Mouse (Mus musculus) hindbrain, embryonic 16.5 days (tissue): ENCODE results near the gene Mpdu1. TPM values are rescaled to one million over a fixed set of nuclear protein-coding genes. Genes with fewer than 3 reads are reported as not detected.
"Not testable (repeated sequence)": the region's sequence is repeated elsewhere in the genome, so short reads cannot be mapped to it uniquely, and the experiment has no call there.

ENCODE experiments used
- ATAC-seq: fragments of 200-750 bp; cut with Nextera tagmentation; 2 replicates; pipeline ENCODE4 v1.8.0; 2017; ENCODE audit warnings: moderate TSS enrichment, moderate library complexity
- H3K27ac ChIP-seq: fragments of 300-500 bp; sonication (generic); 2 replicates; pipeline ENCODE4 v1.5.1; 2014; ENCODE audit warnings: low read depth, mild to moderate bottlenecking, control low read depth, low read length, moderate library complexity
- H3K27me3 ChIP-seq: fragments of 300-500 bp; sonication (generic); replicated peaks from 2 replicates; pipeline ENCODE4 v1.6.1; 2014; ENCODE audit warnings: low read length; ENCODE audit not compliant: control insufficient read depth, insufficient read depth
- H3K36me3 ChIP-seq: fragments of 300-500 bp; sonication (generic); 2 replicates; pipeline ENCODE4 v1.6.1; 2014; ENCODE audit warnings: mild to moderate bottlenecking, low read length, moderate library complexity, mixed read lengths; ENCODE audit not compliant: control insufficient read depth, insufficient read depth
- H3K4me1 ChIP-seq: fragments of 300-500 bp; sonication (generic); 2 replicates; pipeline ENCODE4 v1.6.1; 2014; ENCODE audit warnings: low read depth, low read length; ENCODE audit not compliant: control insufficient read depth, insufficient read depth
- H3K4me2 ChIP-seq: fragments of 300-500 bp; sonication (generic); 2 replicates; pipeline ENCODE4 v1.6.1; 2014; ENCODE audit warnings: mild to moderate bottlenecking, low read length, control low read depth, moderate library complexity
- H3K4me3 ChIP-seq: fragments of 300-500 bp; sonication (generic); 2 replicates; pipeline ENCODE4 v1.5.1; 2014; ENCODE audit warnings: mild to moderate bottlenecking, low read length, control low read depth, moderate library complexity
- H3K9ac ChIP-seq: fragments of 300-500 bp; sonication (generic); 2 replicates; pipeline ENCODE4 v1.6.1; 2014; ENCODE audit warnings: low read depth, mild to moderate bottlenecking, control low read depth, low read length, moderate library complexity
- H3K9me3 ChIP-seq: fragments of 300-500 bp; sonication (generic); 2 replicates; pipeline ENCODE4 v1.6.1; 2014; ENCODE audit warnings: mild to moderate bottlenecking, low read length, moderate library complexity; ENCODE audit not compliant: control insufficient read depth
- WGBS: fragments of 180-500 bp; shearing (Covaris S2); extraction: QIAGEN DNeasy Blood & Tissue Kit; methylation state at CpG from one replicate; pipeline ENCODE4 v1.1.7; 2014; 5-methylcytosine and 5-hydroxymethylcytosine counted together
- polyA plus RNA-seq: library from polyadenylated mRNA; unstranded; fragments of >200 nt; fragmentation: Nextera tagmentation; extraction: Ambion mirVana; gene quantifications from 2 replicates; pipeline ENCODE4 v1.2.1, GENCODE M21; 2015

Gene Mpdu1
- polyA plus RNA-seq, 1 experiment from 2014 or later, result 112 TPM

DNA sequence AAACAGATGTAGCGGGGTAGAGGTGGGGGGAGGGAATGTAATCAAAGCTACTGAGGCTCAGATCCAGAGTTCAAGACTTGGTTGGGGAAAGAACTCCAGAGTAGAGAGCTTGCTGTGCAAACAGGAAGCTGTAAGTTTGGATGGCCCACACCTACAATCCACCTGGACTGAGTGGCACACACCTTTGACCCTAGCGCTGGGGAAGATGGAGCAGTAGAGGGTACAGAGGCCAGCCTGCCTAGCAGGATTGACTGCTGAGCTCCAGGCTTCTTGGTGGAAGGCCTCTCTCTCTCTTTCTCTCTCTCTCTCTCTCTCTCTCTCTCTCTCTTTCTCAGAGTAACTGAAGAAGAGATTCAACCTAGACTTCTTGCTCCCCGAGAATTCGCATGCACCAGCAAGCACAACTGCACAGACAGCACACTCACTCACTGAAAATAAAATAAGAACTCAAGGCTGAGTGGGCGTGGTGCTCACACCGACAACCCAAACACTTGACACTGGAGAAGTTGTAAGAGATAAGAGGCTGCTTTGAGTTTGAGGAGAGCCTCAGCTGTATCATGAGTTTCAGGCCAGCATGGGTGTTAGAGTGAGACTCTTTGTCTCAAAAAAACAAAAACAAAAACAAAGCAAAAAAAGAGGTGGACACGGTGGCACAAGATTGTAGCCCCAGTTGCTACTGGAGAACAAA is 41.9 kb downstream of the Mpdu1 start:
- H3K27ac ChIP-seq, result no peak overlapping the region
- no peaks in the 10 kb centered on the region for H3K27me3 ChIP-seq
- H3K36me3 ChIP-seq, result no peaks in the 10 kb centered on the region
- H3K4me1 ChIP-seq, result peaks cover 9% of the 10 kb centered on the region
- H3K9me3 ChIP-seq, result no peaks in the 10 kb centered on the region
- no peak overlapping the region for H3K9ac ChIP-seq
- WGBS, result 88% methylated on average over 7 of the region's 7 CpGs
- no peak for ATAC-seq
- H3K4me3 ChIP-seq, result no peak overlapping the region
- H3K4me2 ChIP-seq, result no peak overlapping the region

DNA sequence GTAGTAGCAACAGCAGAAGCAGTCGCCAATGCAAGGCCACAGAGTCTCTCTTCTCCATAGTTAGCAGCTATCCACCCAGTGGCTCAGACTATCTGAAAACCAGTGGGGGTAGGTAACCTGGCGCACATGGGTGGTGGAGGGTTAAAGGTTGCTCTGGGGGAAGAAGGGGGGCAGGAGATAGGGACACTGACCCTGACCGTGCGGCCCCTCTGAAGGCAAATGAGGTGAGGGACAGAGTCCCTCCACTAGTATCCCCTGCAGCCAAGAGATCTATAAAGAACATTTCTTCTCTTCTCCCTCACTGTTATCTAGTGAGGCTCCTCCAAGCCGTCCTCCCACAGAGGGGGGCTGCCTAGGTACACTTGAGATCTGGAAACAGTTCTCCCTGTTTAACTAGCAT is 44.6 kb downstream of the Mpdu1 start, which contains the start of gene Shbg:
Shbg (minus strand) TSS at position 101 of the 400 bp plus-strand sequence.
- no peak for ATAC-seq
- 83% methylated on average over 5 of the region's 5 CpGs for WGBS
- Histone ChIP-seq H3K4me1 (peaks cover 7% of the 10 kb centered on the region), H3K4me3 (no peak within 1 kb of the TSS), H3K9me3 (no peaks in the 10 kb centered on the region), H3K27ac (no peak within 1 kb of the TSS), H3K27me3 (no peaks in the 10 kb centered on the region), H3K9ac (no peak within 1 kb of the TSS), H3K4me2 (no peak within 1 kb of the TSS), H3K36me3 (no peaks in the 10 kb centered on the region)

GRCm38 (mm10) chr11:69616781-69617180 is 45.7 kb downstream of the Mpdu1 start:
- no peak for ATAC-seq
- no peaks in the 10 kb centered on the region for H3K36me3 ChIP-seq
- no peak overlapping the region for H3K27ac ChIP-seq
- no peak overlapping the region for H3K4me2 ChIP-seq
- H3K4me3 ChIP-seq, result no peak overlapping the region
- 38% methylated on average over 10 of the region's 10 CpGs for WGBS
- peaks cover 3% of the 10 kb centered on the region; the same call in 1 of the 2 replicates for H3K4me1 ChIP-seq
- no peaks in the 10 kb centered on the region for H3K9me3 ChIP-seq
- H3K27me3 ChIP-seq, result no peaks in the 10 kb centered on the region
- H3K9ac ChIP-seq, result no peak overlapping the region

DNA sequence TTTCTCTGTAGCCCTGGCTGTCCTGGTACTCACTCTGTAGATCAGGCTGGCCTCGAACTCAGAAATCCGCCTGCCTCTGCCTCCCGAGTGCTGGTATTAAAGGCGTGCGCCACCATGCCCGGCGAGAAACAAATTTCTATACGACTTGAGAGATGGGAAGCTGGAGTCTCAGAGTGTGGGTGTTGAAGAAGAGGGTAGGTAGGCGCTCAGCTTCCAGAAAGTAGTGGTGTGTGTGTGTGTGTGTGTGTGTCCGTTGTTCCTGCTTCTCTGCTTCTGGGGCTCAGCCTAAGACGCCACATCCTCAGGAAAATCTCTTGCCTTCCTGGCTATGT is 48.2 kb downstream of the Mpdu1 start:
- not testable (repeated sequence) for H3K27ac ChIP-seq, H3K27me3 ChIP-seq, H3K9me3 ChIP-seq, H3K4me1 ChIP-seq, H3K36me3 ChIP-seq, H3K4me3 ChIP-seq, ATAC-seq, H3K9ac ChIP-seq, H3K4me2 ChIP-seq
- WGBS, result 55% methylated on average over 11 of the region's 11 CpGs

DNA sequence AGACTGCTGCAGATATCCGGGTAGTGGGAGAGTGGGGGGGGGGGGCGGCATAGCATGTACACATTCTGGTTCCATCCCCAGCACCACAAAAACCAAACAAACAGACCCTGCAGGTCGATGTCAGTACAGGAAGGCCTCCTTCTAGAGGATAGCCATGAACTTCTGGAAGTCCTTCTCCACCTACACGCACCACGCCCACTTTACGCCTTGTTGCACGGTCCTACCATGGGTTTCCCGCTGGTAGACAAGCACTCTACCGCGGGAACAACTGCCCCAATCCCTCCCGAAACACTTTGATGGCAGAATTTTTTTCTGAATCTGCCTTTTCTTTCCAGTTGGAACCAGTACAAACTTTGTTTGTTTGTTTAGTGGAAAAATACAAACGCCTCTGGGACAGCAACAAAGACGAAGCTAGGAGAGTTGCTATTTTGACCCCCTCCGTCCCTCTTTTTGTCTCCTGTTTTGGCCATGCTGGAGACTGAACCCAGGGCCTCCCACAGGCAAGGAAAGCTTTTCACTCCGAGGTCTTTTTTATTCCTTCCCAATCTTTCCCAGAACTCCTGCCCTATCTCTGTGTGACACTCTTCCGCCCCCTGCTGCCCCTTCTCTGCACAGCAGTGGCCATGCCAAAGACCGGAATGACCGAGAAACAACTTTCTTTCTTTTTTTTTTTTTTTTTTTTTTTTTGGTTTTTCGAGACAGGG is 48.7 kb downstream of the Mpdu1 start:
- Histone ChIP-seq H3K27me3 (no peaks in the 10 kb centered on the region), H3K4me1 (no peaks in the 10 kb centered on the region), H3K36me3 (no peaks in the 10 kb centered on the region), H3K27ac (peak overlapping the region; percentile 46), H3K9me3 (no peaks in the 10 kb centered on the region), H3K4me2 (peak overlapping the region; percentile 33), H3K9ac (no peak overlapping the region), H3K4me3 (no peak overlapping the region)
- ATAC-seq, result peak; percentile 68; the same call in 1 of the 2 replicates
- 9% methylated on average over 19 of the region's 19 CpGs for WGBS

DNA sequence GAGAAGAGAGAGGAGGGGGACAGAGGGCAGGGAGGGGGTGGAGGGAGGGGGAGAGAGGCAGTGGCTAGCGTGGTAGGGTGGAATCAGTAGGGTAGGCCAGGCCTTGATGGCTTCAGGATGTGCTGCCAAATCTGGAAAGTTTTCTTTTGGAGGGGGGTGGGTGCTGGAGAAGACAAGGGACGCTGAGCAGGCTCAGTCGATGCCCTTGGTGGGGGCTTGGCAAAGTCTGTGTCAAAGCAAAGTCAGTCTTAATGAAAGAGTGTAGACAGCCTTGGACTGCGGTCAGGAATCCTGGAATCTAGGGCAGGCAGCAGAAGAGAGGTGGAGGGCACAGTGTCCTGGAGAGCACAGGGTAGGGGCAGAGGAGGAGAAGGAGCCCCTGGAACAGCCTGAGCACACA is 51.5 kb downstream of the Mpdu1 start:
- WGBS, result 55% methylated on average over 4 of the region's 4 CpGs
- Histone ChIP-seq H3K9me3 (no peaks in the 10 kb centered on the region), H3K27me3 (no peaks in the 10 kb centered on the region), H3K9ac (no peak overlapping the region), H3K27ac (no peak overlapping the region), H3K36me3 (no peaks in the 10 kb centered on the region), H3K4me3 (no peak overlapping the region), H3K4me1 (no peaks in the 10 kb centered on the region), H3K4me2 (no peak overlapping the region)
- peak; percentile 58; the same call in 1 of the 2 replicates for ATAC-seq

GRCm38 (mm10) chr11:69609416-69609815 is 53.0 kb downstream of the Mpdu1 start:
- ATAC-seq, result no peak
- no peak overlapping the region for H3K4me2 ChIP-seq
- 62% methylated on average over 7 of the region's 7 CpGs for WGBS

DNA sequence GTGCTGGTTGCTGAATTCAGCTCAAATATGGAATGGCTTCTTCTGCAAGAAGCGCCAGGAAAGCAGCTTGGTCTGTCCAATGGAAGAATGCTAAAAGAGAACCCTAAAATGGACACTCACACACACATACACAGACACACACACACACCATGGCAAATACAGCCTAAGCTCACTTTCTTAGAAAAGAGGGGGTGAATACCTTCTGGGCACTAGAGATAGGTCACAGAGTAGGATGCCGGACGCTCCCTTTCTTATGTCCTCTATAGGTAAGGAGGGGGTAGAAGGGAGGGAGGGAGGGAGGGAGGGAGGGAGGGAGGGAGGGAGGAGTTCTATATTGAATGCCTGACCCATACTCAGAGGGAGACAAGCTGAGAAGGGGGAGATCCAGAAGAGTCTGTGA is 53.9 kb downstream of the Mpdu1 start:
- ATAC-seq, result no peak
- Histone ChIP-seq H3K4me2 (no peak overlapping the region), H3K9me3 (no peaks in the 10 kb centered on the region), H3K9ac (no peak overlapping the region), H3K27me3 (no peaks in the 10 kb centered on the region), H3K36me3 (no peaks in the 10 kb centered on the region), H3K4me1 (peaks cover 7% of the 10 kb centered on the region; the same call in 1 of the 2 replicates), H3K27ac (no peak overlapping the region), H3K4me3 (no peak overlapping the region)
- 95% methylated on average over 3 of the region's 3 CpGs for WGBS

More at GRCm38 (mm10) chr11:69609416-69609815, 53.0 kb downstream of the Mpdu1 start:
- Histone ChIP-seq H3K4me3 (no peak overlapping the region), H3K9me3 (no peaks in the 10 kb centered on the region), H3K9ac (no peak overlapping the region), H3K36me3 (no peaks in the 10 kb centered on the region), H3K27ac (no peak overlapping the region), H3K27me3 (no peaks in the 10 kb centered on the region), H3K4me1 (no peaks in the 10 kb centered on the region)

DNA sequence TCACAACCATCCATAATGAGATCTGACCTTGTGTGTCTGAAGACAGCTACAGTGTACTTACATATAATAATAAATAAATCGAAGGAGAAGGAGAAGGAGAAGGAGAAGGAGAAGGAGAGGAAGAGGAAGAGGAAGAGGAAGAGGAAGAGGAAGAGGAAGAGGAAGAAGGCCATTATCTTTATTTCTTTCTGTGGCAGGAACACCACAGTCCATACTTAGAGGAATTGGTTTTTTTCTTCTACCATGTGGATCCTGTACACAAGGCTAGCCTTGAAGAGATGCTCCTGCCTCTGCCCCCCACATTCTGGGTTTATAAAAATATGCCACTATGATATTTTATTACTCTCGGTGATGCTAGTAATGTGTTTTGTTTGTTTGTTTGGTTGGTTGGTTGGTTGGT is 55.6 kb downstream of the Mpdu1 start:
- 77% methylated on average over 2 of the region's 2 CpGs for WGBS
- H3K36me3 ChIP-seq, result peaks cover 4% of the 10 kb centered on the region; the same call in 1 of the 2 replicates
- no peak for ATAC-seq
- H3K4me1 ChIP-seq, result peaks cover 12% of the 10 kb centered on the region; the same call in 1 of the 2 replicates
- no peaks in the 10 kb centered on the region for H3K9me3 ChIP-seq
- no peak overlapping the region for H3K4me2 ChIP-seq
- H3K9ac ChIP-seq, result no peak overlapping the region
- no peak overlapping the region for H3K27ac ChIP-seq
- H3K4me3 ChIP-seq, result no peak overlapping the region
- H3K27me3 ChIP-seq, result no peaks in the 10 kb centered on the region
